Mouse (Mus musculus): ENCODE results near the gene Arl11. TPM values are rescaled to one million over a fixed set of nuclear protein-coding genes. Genes with fewer than 3 reads are reported as not detected.
"Not testable (repeated sequence)": the region's sequence is repeated elsewhere in the genome, so short reads cannot be mapped to it uniquely, and the experiment has no call there.

Gene Arl11
- polyA plus RNA-seq, 1 experiment = 0.49 TPM

- TF ChIP-seq POLR2A (IDR thresholded peaks at IDR 0.05; ENCODE audit: low read depth, low read length) = no peak
- no peak for TF ChIP-seq CTCF (IDR thresholded peaks at IDR 0.05; ENCODE audit: borderline replicate concordance, insufficient read depth, low read length)
- H3K4me1 ChIP-seq (ENCODE audit: control insufficient read depth, insufficient read depth, low read length) = peaks cover 4% of the 10 kb centered on the region; the same call in 1 of the 2 replicates
- H3K27ac ChIP-seq (ENCODE audit: insufficient read depth, low read length) = no peak overlapping the region
- no peak overlapping the region for H3K4me3 ChIP-seq (ENCODE audit: insufficient read depth, low read length)
Observed at GRCm38 (mm10) chr14:61299810-61300209, 9.7 kb upstream of the Arl11 start.

DNA sequence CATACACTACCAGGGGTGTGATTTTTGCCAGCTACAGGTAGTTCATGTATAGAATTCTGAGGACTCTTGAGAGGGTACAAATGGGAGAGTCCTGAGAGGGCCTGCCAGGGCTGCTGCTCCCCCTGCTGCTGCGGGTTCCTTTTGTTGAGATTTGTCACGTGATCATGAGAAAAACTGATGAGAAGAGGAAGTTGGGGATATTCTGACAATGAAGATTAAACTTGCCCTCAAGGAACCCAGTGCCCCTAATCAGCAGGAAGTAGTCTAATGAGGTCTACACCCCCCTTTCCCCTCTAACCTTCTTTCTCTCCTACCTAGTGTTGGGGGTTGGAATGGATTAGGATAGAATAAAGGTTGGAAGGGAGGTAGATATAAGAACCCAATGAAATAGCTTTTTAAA lies 8.2 kb upstream of the Arl11 start:
- H3K4me3 ChIP-seq (ENCODE audit: insufficient read depth, low read length) = no peak overlapping the region
- TF ChIP-seq CTCF (IDR thresholded peaks at IDR 0.05; ENCODE audit: borderline replicate concordance, insufficient read depth, low read length) (no peak), POLR2A (IDR thresholded peaks at IDR 0.05; ENCODE audit: low read depth, low read length) (no peak)
- no peak overlapping the region for H3K27ac ChIP-seq (ENCODE audit: insufficient read depth, low read length)
- peaks cover 4% of the 10 kb centered on the region; the same call in 1 of the 2 replicates for H3K4me1 ChIP-seq (ENCODE audit: control insufficient read depth, insufficient read depth, low read length)

- H3K4me3 ChIP-seq (ENCODE audit: insufficient read depth, low read length) = no peak overlapping the region
- 0 out of 2 replicates have a peak overlapping the region, but pooled peaks have one; percentile 11 for H3K27ac ChIP-seq (ENCODE audit: insufficient read depth, low read length)
- TF ChIP-seq CTCF (IDR thresholded peaks at IDR 0.05; ENCODE audit: borderline replicate concordance, insufficient read depth, low read length) = no peak
- no peak for TF ChIP-seq POLR2A (IDR thresholded peaks at IDR 0.05; ENCODE audit: low read depth, low read length)
- peaks cover 4% of the 10 kb centered on the region; the same call in 1 of the 2 replicates for H3K4me1 ChIP-seq (ENCODE audit: control insufficient read depth, insufficient read depth, low read length)
Observed at GRCm38 (mm10) chr14:61302428-61302827, 7.1 kb upstream of the Arl11 start.

DNA sequence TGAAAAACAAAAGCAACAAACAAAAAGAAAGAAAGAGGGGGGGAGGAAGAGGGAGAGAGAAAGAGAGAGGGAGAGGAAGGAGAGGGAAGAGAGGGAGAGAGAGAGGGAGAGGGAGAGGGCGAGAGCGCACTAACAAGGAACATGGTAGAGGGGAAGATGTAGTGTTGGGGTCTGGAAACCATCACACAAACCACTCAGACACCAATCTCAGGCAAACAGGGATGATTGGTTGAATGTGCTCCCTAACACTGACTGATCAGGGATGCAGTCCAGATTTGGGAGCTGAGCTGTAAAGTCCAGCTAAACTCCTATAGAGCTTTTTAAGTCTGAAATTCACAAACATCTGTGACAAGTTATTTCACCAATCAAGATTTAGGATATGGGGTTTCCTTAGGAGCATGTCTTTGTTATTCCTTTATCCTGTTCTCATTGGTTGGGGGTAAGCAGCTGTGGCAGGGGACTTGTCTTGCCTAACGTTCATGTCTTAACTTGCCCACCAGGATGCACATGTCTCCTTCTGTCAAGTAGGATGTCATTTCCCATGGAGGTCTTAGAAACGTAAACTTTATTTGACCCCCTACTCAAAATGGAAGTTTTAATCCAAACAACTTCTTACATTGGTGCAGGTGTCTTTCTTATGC lies 5.5 kb upstream of the Arl11 start:
- no peak overlapping the region for H3K4me3 ChIP-seq (ENCODE audit: insufficient read depth, low read length)
- H3K27ac ChIP-seq (ENCODE audit: insufficient read depth, low read length) = no peak overlapping the region
- TF ChIP-seq CTCF (IDR thresholded peaks at IDR 0.05; ENCODE audit: borderline replicate concordance, insufficient read depth, low read length) (no peak), POLR2A (IDR thresholded peaks at IDR 0.05; ENCODE audit: low read depth, low read length) (no peak)
- peaks cover 4% of the 10 kb centered on the region; the same call in 1 of the 2 replicates for H3K4me1 ChIP-seq (ENCODE audit: control insufficient read depth, insufficient read depth, low read length)

- no peak overlapping the region for H3K4me3 ChIP-seq (ENCODE audit: insufficient read depth, low read length)
- TF ChIP-seq CTCF (IDR thresholded peaks at IDR 0.05; ENCODE audit: borderline replicate concordance, insufficient read depth, low read length) = no peak
- H3K27ac ChIP-seq (ENCODE audit: insufficient read depth, low read length) = no peak overlapping the region
- peaks cover 16% of the 10 kb centered on the region for H3K4me1 ChIP-seq (ENCODE audit: control insufficient read depth, insufficient read depth, low read length)
Observed at GRCm38 (mm10) chr14:61310036-61310772, 651 bp downstream of the Arl11 start.

DNA sequence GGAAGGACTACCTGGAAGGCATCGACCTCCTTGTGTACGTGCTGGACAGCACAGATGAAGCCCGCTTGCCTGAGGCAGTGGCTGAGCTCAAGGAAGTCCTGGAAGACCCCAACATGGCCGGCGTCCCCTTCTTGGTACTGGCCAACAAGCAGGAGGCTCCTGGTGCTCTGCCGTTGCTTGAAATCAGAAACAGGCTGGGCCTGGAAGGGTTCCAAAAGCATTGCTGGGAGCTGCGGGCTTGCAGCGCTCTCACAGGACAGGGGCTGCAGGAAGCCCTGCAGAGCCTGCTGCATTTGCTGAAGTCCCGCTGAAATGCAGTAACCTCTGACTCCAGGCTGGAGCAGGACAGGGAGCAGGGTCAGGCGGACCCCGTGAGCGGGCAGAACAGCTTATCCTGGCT lies 1.4 kb downstream of the Arl11 start:
- Histone ChIP-seq H3K27ac (ENCODE audit: insufficient read depth, low read length) (no peak overlapping the region), H3K4me3 (ENCODE audit: insufficient read depth, low read length) (no peak overlapping the region), H3K4me1 (ENCODE audit: control insufficient read depth, insufficient read depth, low read length) (peaks cover 16% of the 10 kb centered on the region)
- TF ChIP-seq CTCF (IDR thresholded peaks at IDR 0.05; ENCODE audit: borderline replicate concordance, insufficient read depth, low read length) = no peak
- no peak for TF ChIP-seq POLR2A (IDR thresholded peaks at IDR 0.05; ENCODE audit: low read depth, low read length)

DNA sequence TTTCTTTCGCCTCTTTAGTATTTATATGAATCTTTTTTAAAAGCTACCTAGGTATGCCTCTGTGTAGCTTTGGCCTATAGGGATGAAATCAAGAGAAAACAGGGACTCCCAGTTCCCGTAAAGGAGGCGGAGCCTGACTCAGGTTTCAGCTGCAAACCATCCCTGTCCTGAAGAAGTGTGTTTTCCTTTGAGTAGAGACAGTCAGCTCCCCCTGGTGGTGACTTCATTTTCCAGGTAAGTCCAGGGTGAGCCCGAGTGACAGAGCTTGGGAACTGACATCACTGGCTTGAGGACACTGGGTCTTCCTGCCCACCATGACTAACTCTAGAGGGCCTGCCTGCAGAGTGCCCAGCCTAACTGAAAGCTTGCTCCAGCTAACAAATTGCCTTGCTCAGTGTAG lies 7.3 kb downstream of the Arl11 start:
- H3K27ac ChIP-seq (ENCODE audit: insufficient read depth, low read length) = no peak overlapping the region
- H3K4me3 ChIP-seq (ENCODE audit: insufficient read depth, low read length) = no peak overlapping the region
- H3K4me1 ChIP-seq (ENCODE audit: control insufficient read depth, insufficient read depth, low read length) = no peaks in the 10 kb centered on the region
- 0 out of 2 replicates have a peak, but pooled peaks have one; percentile 15 for TF ChIP-seq CTCF (IDR thresholded peaks at IDR 0.05; ENCODE audit: borderline replicate concordance, insufficient read depth, low read length)
- TF ChIP-seq POLR2A (IDR thresholded peaks at IDR 0.05; ENCODE audit: low read depth, low read length) = no peak

GRCm38 (mm10) chr14:61320765-61321164 lies 11.2 kb downstream of the Arl11 start:
- no peak for TF ChIP-seq POLR2A (IDR thresholded peaks at IDR 0.05; ENCODE audit: low read depth, low read length)
- no peak for TF ChIP-seq CTCF (IDR thresholded peaks at IDR 0.05; ENCODE audit: borderline replicate concordance, insufficient read depth, low read length)
- Histone ChIP-seq H3K4me3 (ENCODE audit: insufficient read depth, low read length) (no peak overlapping the region), H3K27ac (ENCODE audit: insufficient read depth, low read length) (no peak overlapping the region), H3K4me1 (ENCODE audit: control insufficient read depth, insufficient read depth, low read length) (no peaks in the 10 kb centered on the region)

DNA sequence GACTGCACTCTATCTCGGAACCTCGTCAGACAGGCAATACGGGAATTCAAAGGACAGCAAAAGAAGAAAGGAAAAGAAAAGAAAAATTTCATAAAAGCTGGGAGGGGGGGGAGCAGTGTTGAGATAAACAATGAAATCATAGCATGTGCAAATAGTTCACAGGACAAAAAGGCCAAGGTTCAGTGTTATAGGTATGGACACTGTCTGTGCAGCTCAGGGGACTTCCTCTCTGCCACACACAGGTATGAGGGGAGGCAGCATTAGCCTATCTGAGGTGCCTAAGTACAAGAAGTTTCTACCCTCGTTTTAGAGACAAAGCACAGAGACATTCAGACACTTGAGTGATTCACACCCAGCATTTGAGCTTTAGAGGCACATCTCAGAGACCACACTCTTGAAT lies 11.6 kb downstream of the Arl11 start:
- no peak for TF ChIP-seq POLR2A (IDR thresholded peaks at IDR 0.05; ENCODE audit: low read depth, low read length)
- TF ChIP-seq CTCF (IDR thresholded peaks at IDR 0.05; ENCODE audit: borderline replicate concordance, insufficient read depth, low read length) = no peak
- Histone ChIP-seq H3K4me1 (ENCODE audit: control insufficient read depth, insufficient read depth, low read length) (no peaks in the 10 kb centered on the region), H3K4me3 (ENCODE audit: insufficient read depth, low read length) (no peak overlapping the region), H3K27ac (ENCODE audit: insufficient read depth, low read length) (no peak overlapping the region)

- H3K27ac ChIP-seq (ENCODE audit: insufficient read depth, low read length) = no peak overlapping the region
- TF ChIP-seq POLR2A (IDR thresholded peaks at IDR 0.05; ENCODE audit: low read depth, low read length) = no peak
- TF ChIP-seq CTCF (IDR thresholded peaks at IDR 0.05; ENCODE audit: borderline replicate concordance, insufficient read depth, low read length) = no peak
- no peaks in the 10 kb centered on the region for H3K4me1 ChIP-seq (ENCODE audit: control insufficient read depth, insufficient read depth, low read length)
- no peak overlapping the region for H3K4me3 ChIP-seq (ENCODE audit: insufficient read depth, low read length)
Observed at GRCm38 (mm10) chr14:61322740-61323139, 13.2 kb downstream of the Arl11 start.

- not testable (repeated sequence) for H3K4me3 ChIP-seq (ENCODE audit: insufficient read depth, low read length); H3K4me1 ChIP-seq (ENCODE audit: control insufficient read depth, insufficient read depth, low read length); H3K27ac ChIP-seq (ENCODE audit: insufficient read depth, low read length)
Observed at GRCm38 (mm10) chr14:61327007-61327406, 17.5 kb downstream of the Arl11 start.
